Mouse (Mus musculus) layer of hippocampus, adult 2 months (tissue): ENCODE measurements around the gene Mapkbp1. TPM values are rescaled to one million over a fixed set of nuclear protein-coding genes. Genes with fewer than 3 reads are reported as not detected.

Experiments
- DNase-seq, 2 experiments: peaks; one replicate each; pipeline ENCODE4 v3.0.0; 2022; ENCODE audit warnings: low spot score in 2 of 2
- H3K27ac ChIP-seq: fragments of 200-600 bp; 2 replicates; pipeline ENCODE4 v1.8.1; 2022
- H3K4me3 ChIP-seq: fragments of 200-600 bp; 2 replicates; pipeline ENCODE4 v1.8.1; 2022; ENCODE audit warnings: mild to moderate bottlenecking
- CTCF ChIP-seq: fragments of 200-600 bp; conservative IDR thresholded peaks from 2 replicates; pipeline ENCODE4 v1.8.1; 2022; ENCODE audit warnings: antibody characterized with exemption, mild to moderate bottlenecking, moderate library complexity
- long read RNA-seq, 2 experiments: library from polyadenylated mRNA; stranded (forward); transcript quantifications; one replicate each; pipeline ENCODE4 v2.0.0; 2021; ENCODE audit warnings: borderline mapping rate in 2 of 2
- total RNA-seq, 2 experiments: library from RNA; stranded (reverse); gene quantifications; 2 replicates each; pipeline ENCODE4 v1.2.3; 2021

Mapkbp1 gene
- 10 to 100 TPM; 43.7 to 45.6 TPM for total RNA-seq
- long read RNA-seq, experiment 1, partial matches to known transcripts = 7 of 10 reads
- long read RNA-seq, experiment 1, other reads (novel, unspliced or antisense) = 3 of 10 reads
- long read RNA-seq, experiment 2, partial matches to known transcripts = 13 of 18 reads
- long read RNA-seq, experiment 2, other reads (novel, unspliced or antisense) = 5 of 18 reads

GRCm38 (mm10) chr2:119972537-119972879 lies at the start of gene Mapkbp1:
TSS of gene Mapkbp1 (plus strand) at chr2:119972699.
- no peak for DNase-seq
- no peak for TF ChIP-seq CTCF

GRCm38 (mm10) chr2:119970571-119970970 lies 1.9 kb upstream of the Mapkbp1 start:
- peak; percentile 85 for TF ChIP-seq CTCF
- no peak overlapping the region for H3K27ac ChIP-seq
- H3K4me3 ChIP-seq = no peak overlapping the region
- peak in 1 of 2 experiments; percentile 43 for DNase-seq

More at GRCm38 (mm10) chr2:119972537-119972879, at the start of gene Mapkbp1:
- Histone ChIP-seq H3K4me3 (peak within 1 kb of the TSS; percentile 64), H3K27ac (peak within 1 kb of the TSS; percentile 91)

- DNase-seq = no peak
- H3K27ac ChIP-seq = peak overlapping the region; percentile 24; the same call in 1 of the 2 replicates
- H3K4me3 ChIP-seq = no peak overlapping the region
- no peak for TF ChIP-seq CTCF
Measured at GRCm38 (mm10) chr2:119971316-119971715, 1.2 kb upstream of the Mapkbp1 start.

GRCm38 (mm10) chr2:119971837-119972536 lies 512 bp upstream of the Mapkbp1 start:
- peak overlapping the region; percentile 91 for H3K27ac ChIP-seq
- peak overlapping the region; percentile 64 for H3K4me3 ChIP-seq
- peak; percentile 67 for TF ChIP-seq CTCF
- peak; percentile 94 to 96 for DNase-seq

GRCm38 (mm10) chr2:119980343-119980986 lies 8.0 kb downstream of the Mapkbp1 start:
- Histone ChIP-seq H3K27ac (no peak overlapping the region), H3K4me3 (no peak overlapping the region)
- no peak for TF ChIP-seq CTCF
- no peak for DNase-seq

- no peak for TF ChIP-seq CTCF
- H3K27ac ChIP-seq = no peak overlapping the region
- no peak for DNase-seq
- H3K4me3 ChIP-seq = no peak overlapping the region
Measured at GRCm38 (mm10) chr2:119981631-119982030, 9.1 kb downstream of the Mapkbp1 start.

- Histone ChIP-seq H3K27ac (no peak overlapping the region), H3K4me3 (no peak overlapping the region)
- TF ChIP-seq CTCF = no peak
- DNase-seq = no peak
Measured at GRCm38 (mm10) chr2:119985871-119986270, 13.4 kb downstream of the Mapkbp1 start.

GRCm38 (mm10) chr2:119986369-119986768 lies 13.9 kb downstream of the Mapkbp1 start:
- no peak for TF ChIP-seq CTCF

GRCm38 (mm10) chr2:119987441-119987840 lies 14.9 kb downstream of the Mapkbp1 start:
- H3K4me3 ChIP-seq = no peak overlapping the region
- no peak for TF ChIP-seq CTCF
- DNase-seq = no peak
- H3K27ac ChIP-seq = no peak overlapping the region

More at GRCm38 (mm10) chr2:119986369-119986768, 13.9 kb downstream of the Mapkbp1 start:
- H3K27ac ChIP-seq = no peak overlapping the region
- DNase-seq = no peak
- H3K4me3 ChIP-seq = no peak overlapping the region

- no peak overlapping the region for H3K27ac ChIP-seq
- no peak overlapping the region for H3K4me3 ChIP-seq
- no peak for DNase-seq
- no peak for TF ChIP-seq CTCF
Measured at GRCm38 (mm10) chr2:119988952-119989351, 16.5 kb downstream of the Mapkbp1 start.

- no peak overlapping the region for H3K27ac ChIP-seq
- no peak for DNase-seq
- TF ChIP-seq CTCF = no peak
- H3K4me3 ChIP-seq = no peak overlapping the region
Measured at GRCm38 (mm10) chr2:119990881-119991280, 18.4 kb downstream of the Mapkbp1 start.

GRCm38 (mm10) chr2:119992349-119992748 lies 19.9 kb downstream of the Mapkbp1 start:
- Histone ChIP-seq H3K4me3 (no peak overlapping the region), H3K27ac (no peak overlapping the region)
- TF ChIP-seq CTCF = no peak
- DNase-seq = no peak

GRCm38 (mm10) chr2:119993515-119993914 lies 21.0 kb downstream of the Mapkbp1 start:
- Histone ChIP-seq H3K4me3 (no peak overlapping the region), H3K27ac (no peak overlapping the region)
- TF ChIP-seq CTCF = no peak
- DNase-seq = no peak
